Comparison of ENCODE assay signal across 13 mouse cellular contexts in the genomic region with DNA sequence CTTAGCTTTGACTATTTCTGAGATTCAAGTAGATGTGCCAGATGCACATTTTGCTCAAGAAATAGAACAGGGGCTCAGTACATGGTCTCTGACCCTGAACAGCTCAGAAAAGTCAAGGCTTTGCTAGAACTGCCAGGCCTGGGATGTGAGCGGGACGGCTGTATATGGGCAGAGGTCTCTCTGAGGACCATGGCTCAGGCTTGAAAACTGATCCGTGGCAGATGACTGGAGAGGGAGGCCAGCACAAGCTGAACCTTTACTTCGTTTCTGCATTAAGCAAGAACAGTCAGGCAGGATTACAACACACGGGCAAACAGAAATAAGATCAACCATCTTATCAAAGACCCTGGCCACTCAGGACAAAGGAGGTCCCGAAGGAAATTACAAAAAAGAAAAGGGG.
DNase-seq lines count a peak whose midpoint lies in the region; TF ChIP-seq lines count a peak whose summit lies in the region.
"Had no signal": no experiment of that assay in that cellular context is flagged by ENCODE, and none has a peak within 500 bp of the region (broad histone marks: within the 10 kb centered on the region; RNA-seq: fewer than 3 reads in every experiment).

No protein-coding gene starts in this region.

- no peak for TF ChIP-seq CTCF in heart, adult 2 months (IDR thresholded peaks at IDR 0.05)
- TF ChIP-seq CTCF in left cerebral cortex, adult 2 months (IDR thresholded peaks at IDR 0.05), result no peak
- TF ChIP-seq CTCF in olfactory bulb, adult 2 months (IDR thresholded peaks at IDR 0.05; ENCODE audit: insufficient read depth, low read depth, low read length), result no peak

- no peak for TF ChIP-seq EP300 in heart, adult 2 months (IDR thresholded peaks at IDR 0.05; ENCODE audit: insufficient read depth, low read depth, low read length)

- no peak overlapping the region for H3K4me3 ChIP-seq in heart, adult 2 months
- no peak overlapping the region for H3K4me3 ChIP-seq in left cerebral cortex, adult 2 months
- H3K4me3 ChIP-seq in brown adipose tissue, adult 24 weeks (ENCODE audit: insufficient read depth, low read depth, low read length), result no peak overlapping the region
- H3K4me3 ChIP-seq in olfactory bulb, adult 2 months (ENCODE audit: insufficient read depth, low read depth, low read length), result no peak overlapping the region
- H3K4me3 ChIP-seq: embryonic facial prominence, embryonic 13.5 days; liver, embryonic 15.5 days; stomach, embryonic 15.5 days had no signal

- H3K9ac ChIP-seq in heart, adult 2 months (ENCODE audit: low read depth, low read length), result no peak overlapping the region
- H3K9ac ChIP-seq: embryonic facial prominence, embryonic 13.5 days; limb, embryonic 12.5 days; liver, embryonic 15.5 days; stomach, embryonic 15.5 days had no signal

- H3K27ac ChIP-seq in heart, adult 2 months, result peak overlapping the region; percentile 38; the same call in 1 of the 2 replicates
- H3K27ac ChIP-seq in left cerebral cortex, adult 2 months, result peak overlapping the region; percentile 90
- H3K27ac ChIP-seq in brown adipose tissue, adult 24 weeks (replicated peaks; ENCODE audit: low read depth, low read length), result peak overlapping the region; percentile 21; the same call in 1 of the 2 replicates
- H3K27ac ChIP-seq in olfactory bulb, adult 2 months (ENCODE audit: insufficient read depth, low read depth, low read length), result 0 out of 2 replicates have a peak overlapping the region, but pooled peaks have one; percentile 11
- H3K27ac ChIP-seq: embryonic facial prominence, embryonic 13.5 days; limb, embryonic 12.5 days; liver, embryonic 15.5 days had no signal

- H3K27me3 ChIP-seq in heart, adult 2 months (ENCODE audit: control insufficient read depth, insufficient read depth, low read length), result no peaks in the 10 kb centered on the region
- H3K27me3 ChIP-seq: embryonic facial prominence, embryonic 13.5 days; limb, embryonic 12.5 days; liver, embryonic 15.5 days; stomach, embryonic 15.5 days had no signal

- peaks cover 25% of the 10 kb centered on the region for H3K4me1 ChIP-seq in heart, adult 2 months (ENCODE audit: control insufficient read depth, insufficient read depth, low read length)
- peaks cover 30% of the 10 kb centered on the region for H3K4me1 ChIP-seq in brown adipose tissue, adult 24 weeks (ENCODE audit: control insufficient read depth, insufficient read depth, insufficient read length, low read length)
- peaks cover 4% of the 10 kb centered on the region for H3K4me1 ChIP-seq in olfactory bulb, adult 2 months (ENCODE audit: control insufficient read depth, insufficient read depth, low read length)

- H3K79me2 ChIP-seq in heart, adult 2 months (replicated peaks; ENCODE audit: control insufficient read depth, insufficient read depth, low read length), result no peaks in the 10 kb centered on the region

- peaks cover 14% of the 10 kb centered on the region for H3K36me3 ChIP-seq in heart, adult 2 months (ENCODE audit: control insufficient read depth, insufficient read depth, low read length)
- H3K36me3 ChIP-seq: embryonic facial prominence, embryonic 13.5 days; limb, embryonic 12.5 days; liver, embryonic 15.5 days; stomach, embryonic 15.5 days had no signal

- TF ChIP-seq POLR2A in heart, adult 2 months (IDR thresholded peaks at IDR 0.05; ENCODE audit: insufficient read depth, low read depth, low read length), result no peak
- TF ChIP-seq POLR2A in olfactory bulb, adult 2 months (IDR thresholded peaks at IDR 0.05; ENCODE audit: insufficient read depth, low read depth, low read length), result no peak

- intact Hi-C loops in heart, adult 2 months (cut with DNase I), result loop anchor here (2.0 kb wide), 1 partner anchor 19 kb away; no protein-coding TSS in a partner anchor
- intact Hi-C loops in heart, postnatal 14 days (cut with DNase I), result loop anchor here (2.0 kb wide), 1 partner anchor 23 kb away; no protein-coding TSS in a partner anchor
- intact Hi-C loops in left cerebral cortex, adult 2 months (cut with DNase I), result no loop called here
- intact Hi-C loops in left cerebral cortex, postnatal 14 days (cut with DNase I), result loop anchor here (5.0 kb wide), 1 partner anchor 62 kb away; no protein-coding TSS in a partner anchor

- 65% methylated on average over 6 of the region's 6 CpGs for WGBS in heart, adult 2 months
- 88% methylated on average over 6 of the region's 6 CpGs for WGBS in olfactory bulb, adult 2 months

- DNase-seq in heart, adult 2 months, result no peak
- no peak for DNase-seq in heart, postnatal 14 days
- DNase-seq in left cerebral cortex, adult 2 months (ENCODE audit: extremely low spot score in 1 of 2, low spot score in 2 of 2), result no peak
- no peak for DNase-seq in left cerebral cortex, postnatal 14 days (ENCODE audit: low spot score in 2 of 2)
- no peak for DNase-seq in cerebellum, postnatal 4 days (ENCODE audit: low spot score in 2 of 2)
- DNase-seq: cerebellum, adult 9-11 months; thymus, adult 2 months had no signal

Comparison
In these comparisons a context has a peak if more than half of its experiments do, and no peak if none do; other contexts are left out.
1. H3K27ac ChIP-seq: peak in every context shown above with its lines; median percentile 90 in left cerebral cortex, adult 2 months; 38 in heart, adult 2 months; 21 in brown adipose tissue, adult 24 weeks; 11 in olfactory bulb, adult 2 months.